Mouse (Mus musculus) layer of hippocampus, adult 9-10 months (tissue): ENCODE results near the gene Frat1.

Source experiments
- DNase-seq: peaks from one replicate; pipeline ENCODE4 v3.0.0; 2022; ENCODE audit warnings: low spot score

Frat1 gene

DNA sequence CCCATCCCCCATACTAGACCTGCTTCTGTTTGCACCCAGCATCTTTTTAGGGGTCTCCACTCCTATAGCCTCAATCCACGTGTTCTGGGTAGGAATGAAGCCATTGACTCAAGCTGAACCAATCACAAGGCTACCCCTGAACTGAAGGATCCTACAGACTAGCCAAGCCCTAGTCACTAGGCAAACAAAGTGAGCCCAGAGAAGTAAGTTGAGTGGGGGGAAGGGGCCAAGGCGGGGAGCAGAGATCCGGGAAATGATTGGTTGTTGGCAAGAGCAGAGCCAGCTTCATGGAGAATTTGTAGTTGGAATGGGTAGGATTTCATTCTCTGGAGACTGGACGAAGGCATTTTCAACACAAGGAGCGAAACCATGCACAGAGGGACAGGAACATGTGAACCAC is 12.9 kb upstream of the Frat1 start:
- DNase-seq = no peak

DNA sequence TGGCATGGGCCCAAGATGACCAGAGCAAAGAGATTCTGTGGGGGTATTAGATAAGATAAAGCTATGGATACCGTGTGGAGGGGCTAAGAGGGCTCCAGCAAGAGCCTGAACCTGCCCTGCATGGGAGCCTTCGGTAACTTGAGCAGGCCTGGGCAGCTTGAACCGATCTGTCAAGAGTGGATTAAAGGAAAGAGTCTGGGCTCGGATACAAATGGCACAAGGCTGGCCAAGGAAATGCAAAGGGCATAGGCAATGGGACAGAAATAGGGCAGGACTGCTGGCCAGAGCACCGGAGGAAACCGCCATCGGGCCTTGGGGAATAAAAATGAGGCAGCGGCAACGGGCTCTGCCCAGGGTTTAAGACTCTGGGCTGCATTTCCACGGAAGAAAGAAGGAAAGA is 12.4 kb upstream of the Frat1 start:
- DNase-seq = no peak

- no peak for DNase-seq
Observed at GRCm38 (mm10) chr19:41818749-41819148, 11.0 kb upstream of the Frat1 start.

DNA sequence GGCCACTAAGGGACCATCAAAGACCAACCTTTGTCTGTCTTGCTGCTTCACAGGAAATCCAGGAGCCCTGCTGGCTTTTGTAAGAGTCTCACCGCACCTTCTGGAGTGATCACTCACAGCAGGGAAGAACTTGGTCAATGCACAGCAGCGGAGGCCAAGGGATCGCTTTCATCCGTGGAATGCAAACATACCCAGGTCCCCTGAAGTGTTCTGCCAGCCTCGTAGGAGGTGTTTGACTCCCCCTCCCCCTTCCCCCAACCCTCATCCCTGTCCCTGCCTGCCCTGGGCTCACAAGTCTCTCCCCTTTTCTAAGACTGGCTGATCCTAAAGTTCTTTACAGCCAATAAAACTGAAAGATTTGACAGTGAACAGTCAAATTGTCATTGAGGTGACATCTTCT is 8.3 kb upstream of the Frat1 start:
- DNase-seq = no peak

DNA sequence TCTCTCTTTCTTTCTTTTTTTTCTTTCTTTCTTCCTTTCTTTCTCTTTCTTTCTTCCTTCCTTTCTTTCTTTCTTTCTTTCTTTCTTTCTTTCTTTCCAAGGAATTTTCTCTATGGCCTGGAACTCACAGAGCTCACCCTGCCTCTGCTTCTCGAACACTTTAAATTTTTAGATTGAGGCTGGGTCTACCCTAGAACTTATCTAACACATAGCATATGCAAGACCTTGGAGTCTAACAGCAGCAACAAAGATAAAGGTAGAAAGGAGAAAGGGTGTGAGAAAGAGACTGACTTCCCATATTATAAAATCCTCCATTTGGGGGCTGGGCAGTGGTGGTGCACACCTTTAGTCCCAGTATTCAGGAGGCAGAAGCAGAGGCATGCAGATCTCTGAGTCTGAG is 7.2 kb upstream of the Frat1 start:
- no peak for DNase-seq

- DNase-seq = no peak
Observed at GRCm38 (mm10) chr19:41824950-41825349, 4.8 kb upstream of the Frat1 start.

DNA sequence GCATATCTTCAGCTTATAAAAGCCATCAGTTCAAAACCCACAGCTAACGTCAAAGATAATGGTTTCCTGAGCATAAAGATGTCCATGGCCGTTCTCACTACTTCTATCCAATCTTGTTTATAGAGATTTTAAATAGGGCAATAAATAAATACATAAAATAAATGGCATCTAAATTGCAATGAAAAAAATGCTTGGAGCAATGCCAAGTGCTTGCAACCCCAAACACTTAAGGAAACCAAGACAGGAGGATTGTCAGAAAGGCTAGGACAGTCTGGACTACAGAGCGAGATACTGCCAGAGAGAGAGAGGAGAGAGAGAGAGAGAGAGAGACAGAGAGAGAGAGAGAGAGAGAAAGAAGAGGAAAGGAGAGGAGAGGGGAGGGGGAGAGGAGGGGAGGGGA is 3.2 kb upstream of the Frat1 start:
- no peak for DNase-seq

GRCm38 (mm10) chr19:41828941-41829340 is 829 bp upstream of the Frat1 start:
- DNase-seq = no peak

GRCm38 (mm10) chr19:41830106-41831031 is 599 bp downstream of the Frat1 start:
- no peak for DNase-seq

DNA sequence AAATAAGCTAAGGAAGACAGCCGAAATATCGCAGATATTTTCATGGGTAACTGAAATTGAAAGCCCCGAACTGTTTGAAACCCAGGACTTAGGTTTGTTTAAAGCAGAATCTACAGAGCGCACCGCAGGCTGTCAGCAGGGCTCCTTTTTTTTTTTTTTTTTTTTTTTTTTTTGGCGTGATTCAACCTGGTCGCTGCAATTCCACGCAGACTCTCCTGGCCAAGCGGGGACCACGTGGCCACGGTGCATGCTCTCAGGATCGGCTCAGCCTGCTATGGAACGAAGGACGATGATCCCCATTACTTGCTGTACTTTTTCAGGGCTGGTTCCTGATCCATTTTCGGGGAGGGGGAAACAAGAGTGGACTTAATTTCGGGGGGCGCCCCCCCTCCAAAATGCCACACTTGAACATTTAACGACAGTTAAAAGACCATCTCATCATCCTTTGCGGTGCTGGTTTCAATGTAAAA is 1.4 kb downstream of the Frat1 start:
- DNase-seq = no peak

DNA sequence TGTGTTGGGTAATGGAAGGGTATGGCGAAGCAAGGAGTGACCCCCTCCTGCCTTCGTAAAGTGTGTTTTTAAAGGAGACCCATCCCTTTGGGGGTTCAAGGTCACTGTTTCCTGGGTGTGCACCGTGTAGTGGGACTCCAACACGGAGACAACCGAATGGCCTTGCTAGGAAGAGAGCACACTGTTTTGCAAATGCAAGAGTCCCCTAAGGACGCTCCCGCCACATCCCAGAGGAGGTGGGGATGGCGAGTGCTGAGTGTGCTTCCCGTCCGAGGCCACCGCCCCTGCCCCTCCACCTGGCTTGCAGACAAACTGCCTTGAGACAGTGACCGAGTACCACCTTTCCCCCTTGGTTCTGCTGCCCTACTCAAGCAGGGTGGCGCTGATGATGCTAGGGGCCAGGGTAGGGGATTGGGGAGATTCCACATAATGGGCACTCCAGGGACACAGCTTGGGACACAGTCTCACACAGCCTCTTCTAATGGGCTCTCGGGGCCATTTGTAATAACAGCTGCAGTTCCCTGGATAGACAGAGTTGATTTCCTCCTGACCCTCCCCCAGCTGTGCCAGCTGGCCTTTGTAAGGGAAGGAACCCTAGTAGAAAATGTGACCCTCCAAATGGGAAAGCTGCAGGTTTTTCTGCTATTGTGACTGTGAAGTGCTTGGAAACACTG is 2.1 kb downstream of the Frat1 start:
- DNase-seq = no peak

- no peak for DNase-seq
Observed at GRCm38 (mm10) chr19:41832501-41833201, 2.9 kb downstream of the Frat1 start.

GRCm38 (mm10) chr19:41835407-41835806 is 5.6 kb downstream of the Frat1 start:
- no peak for DNase-seq

DNA sequence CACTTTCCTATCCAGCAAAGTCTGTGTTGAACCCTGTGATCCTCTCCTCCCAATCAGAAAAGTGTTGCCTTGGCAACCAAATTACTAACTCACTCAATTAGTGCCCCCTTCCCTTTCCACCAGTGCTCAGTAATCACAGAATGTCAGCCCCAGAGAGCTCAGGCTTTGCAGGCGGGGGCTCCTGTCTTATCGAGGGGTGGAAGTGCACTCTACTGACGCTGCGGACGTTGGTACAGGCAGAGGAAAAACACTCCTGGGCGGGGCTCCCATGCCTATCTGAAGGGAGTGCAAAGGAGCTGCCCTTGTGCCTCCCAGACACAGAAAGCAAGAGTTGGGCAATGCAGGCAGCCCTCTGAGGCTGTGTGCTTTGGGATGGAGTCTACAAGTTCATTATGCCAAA is 6.0 kb downstream of the Frat1 start:
- no peak for DNase-seq

- DNase-seq = no peak
Observed at GRCm38 (mm10) chr19:41836719-41837118, 6.9 kb downstream of the Frat1 start.

DNA sequence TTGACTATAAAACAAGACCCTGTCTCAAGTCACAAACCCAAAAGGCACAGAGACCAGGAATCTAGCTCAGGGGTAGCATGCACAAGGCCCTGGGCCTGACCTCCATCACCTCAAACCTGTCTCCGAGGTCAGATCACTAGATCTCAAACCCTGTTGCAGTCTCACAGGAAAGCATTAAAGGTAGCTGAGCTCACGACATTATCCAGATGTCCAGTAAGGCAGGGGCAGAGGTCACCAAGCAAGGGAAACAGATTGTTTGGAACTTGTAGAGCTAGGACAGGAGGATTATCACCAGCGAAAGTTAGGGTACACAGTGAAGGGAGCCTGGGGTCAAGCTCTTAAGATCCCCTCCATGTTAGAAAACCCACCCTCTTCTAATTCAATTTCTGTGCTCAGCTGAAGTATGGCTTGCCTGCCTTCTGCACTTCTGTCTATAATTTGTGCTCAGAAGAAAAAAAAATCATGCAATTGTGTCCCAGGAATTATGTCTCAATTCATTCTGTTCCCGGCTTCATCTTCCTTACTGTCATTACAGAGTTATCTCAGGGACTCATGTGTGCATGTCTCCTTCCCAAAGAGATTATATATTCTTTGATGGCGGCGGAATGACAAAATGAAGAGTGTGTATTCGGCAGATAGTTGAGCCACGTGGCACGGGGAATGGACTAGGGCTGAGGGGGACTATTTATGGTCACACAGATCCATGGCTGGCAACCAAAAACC is 7.6 kb downstream of the Frat1 start:
- DNase-seq = no peak

- no peak for DNase-seq
Observed at GRCm38 (mm10) chr19:41837917-41838261, 8.1 kb downstream of the Frat1 start.

- no peak for DNase-seq
Observed at GRCm38 (mm10) chr19:41838808-41839207, 9.0 kb downstream of the Frat1 start.

- no peak for DNase-seq
Observed at GRCm38 (mm10) chr19:41839685-41840084, 9.9 kb downstream of the Frat1 start.

DNA sequence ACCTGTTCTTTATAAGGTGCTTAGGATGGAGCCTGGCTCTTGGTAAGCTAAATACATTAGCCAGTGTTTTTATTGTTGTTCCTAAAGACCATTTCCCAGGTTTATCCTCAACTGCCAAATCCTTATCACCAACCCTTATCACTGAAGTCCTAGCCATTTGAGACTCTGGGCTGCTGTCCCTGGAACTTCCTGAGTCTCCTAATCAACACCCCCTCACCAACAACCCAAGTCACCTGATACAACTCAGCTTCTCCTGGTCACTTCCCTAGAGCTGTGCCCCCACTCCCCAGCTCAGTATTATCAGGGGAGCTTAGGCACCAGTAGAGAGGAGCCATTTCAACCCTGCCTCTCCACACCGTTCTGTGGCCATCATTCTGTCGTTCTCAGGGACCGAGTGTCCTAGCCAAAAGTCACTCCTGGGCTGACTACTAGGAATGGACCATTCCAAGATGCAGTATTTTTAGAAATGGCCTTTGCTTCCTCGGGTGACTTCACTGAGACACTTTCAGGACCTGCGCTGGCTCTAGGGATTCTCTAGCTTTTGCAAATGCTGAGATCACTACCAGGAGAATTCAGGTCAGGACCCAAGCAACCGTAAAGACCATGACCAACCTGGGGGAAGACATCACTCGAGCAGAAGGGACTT is 11.5 kb downstream of the Frat1 start:
- DNase-seq = no peak

DNA sequence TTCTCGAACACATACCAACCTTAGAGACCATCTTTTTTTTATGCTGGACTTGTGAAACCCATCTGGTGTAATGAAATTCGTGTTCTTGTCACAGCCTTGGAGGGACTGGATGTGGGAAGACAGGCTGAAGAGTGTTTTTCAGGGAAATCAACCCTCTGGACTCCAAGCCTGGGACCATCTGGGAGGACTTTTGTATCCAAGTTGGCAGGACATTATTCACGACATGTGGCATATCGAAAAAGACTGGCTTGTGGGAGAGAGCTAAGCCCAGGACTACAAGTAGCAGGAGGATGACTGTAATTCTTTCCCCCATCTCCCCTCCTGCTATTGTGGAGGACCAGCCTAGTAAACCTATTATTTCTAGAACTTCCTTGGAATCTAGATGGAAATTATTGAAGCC is 12.4 kb downstream of the Frat1 start:
- no peak for DNase-seq

DNA sequence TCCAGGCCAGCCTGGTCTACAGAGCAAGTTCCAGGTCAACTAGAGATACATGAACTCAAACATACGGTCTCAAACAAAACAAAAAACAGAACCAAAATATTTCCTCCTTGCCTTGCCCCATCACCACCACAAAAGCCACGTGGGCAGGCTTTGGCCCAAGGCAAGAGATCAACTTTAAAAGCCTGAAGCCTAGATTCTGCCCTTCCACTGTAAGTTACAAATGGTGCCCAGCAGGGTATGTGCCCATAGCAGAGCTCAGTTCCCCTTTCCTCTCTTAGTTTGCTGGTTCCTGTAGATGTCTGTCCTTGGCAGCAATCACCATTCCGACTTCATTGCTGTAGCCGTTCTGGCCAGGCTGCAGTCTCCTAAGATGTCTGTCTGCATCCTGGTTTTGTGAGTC is 12.9 kb downstream of the Frat1 start:
- DNase-seq = no peak
